Mouse (Mus musculus) gastrocnemius, adult 2 months (tissue): ENCODE measurements around the gene Galnt15. TPM values are rescaled to one million over a fixed set of nuclear protein-coding genes. Genes with fewer than 3 reads are reported as not detected.

Source experiments
- DNase-seq: peaks from one replicate; pipeline ENCODE4 v3.0.0; 2022
- H3K27ac ChIP-seq: fragments of 200-600 bp; 2 replicates; pipeline ENCODE4 v1.8.1; 2022; ENCODE audit warnings: mild to moderate bottlenecking
- H3K4me3 ChIP-seq: fragments of 200-600 bp; 2 replicates; pipeline ENCODE4 v1.8.1; 2022; ENCODE audit warnings: mild to moderate bottlenecking, moderate library complexity
- CTCF ChIP-seq: fragments of 200-600 bp; IDR thresholded peaks from 2 replicates; pipeline ENCODE4 v1.8.1; 2022; ENCODE audit warnings: antibody characterized with exemption, mild to moderate bottlenecking, moderate library complexity
- intact Hi-C: fragments of 180-260 bp; cut with DNase I; formaldehyde crosslinking; loops from one replicate; pipeline ENCODE4 v1.15.1; 2025
- total RNA-seq, 2 experiments: library from RNA; stranded (reverse); gene quantifications; 2 replicates each; pipeline ENCODE4 v1.2.3; 2021

The Galnt15 gene
- total RNA-seq, 2 experiments from 2014 or later: 3.8 to 10.4 TPM

GRCm38 (mm10) chr14:32098951-32099350 lies 70.2 kb downstream of the Galnt15 start:
- Histone ChIP-seq H3K27ac (no peak overlapping the region), H3K4me3 (no peak overlapping the region)
- intact Hi-C loops: no loop called here
- no peak for TF ChIP-seq CTCF
- no peak for DNase-seq

- H3K27ac ChIP-seq: no peak overlapping the region
- no peak for TF ChIP-seq CTCF
- H3K4me3 ChIP-seq: no peak overlapping the region
- intact Hi-C loops: no loop called here
- no peak for DNase-seq
These were observed 74.8 kb downstream of the Galnt15 start for GRCm38 (mm10) chr14:32103556-32103955.

GRCm38 (mm10) chr14:32105663-32106062 lies 76.9 kb downstream of the Galnt15 start:
- H3K27ac ChIP-seq: no peak overlapping the region
- intact Hi-C loops: no loop called here
- no peak overlapping the region for H3K4me3 ChIP-seq
- no peak for DNase-seq
- TF ChIP-seq CTCF: no peak

GRCm38 (mm10) chr14:32106911-32107310 lies 78.1 kb downstream of the Galnt15 start:
- TF ChIP-seq CTCF: no peak
- H3K27ac ChIP-seq: no peak overlapping the region
- H3K4me3 ChIP-seq: no peak overlapping the region
- DNase-seq: no peak
- intact Hi-C loops: no loop called here

Other genes starting within 250 kb of the Galnt15 start
- 10 to 100 TPM; 41.3 to 51.4 TPM for gene Ankrd28, start 198.3 kb upstream of the Galnt15 start, total RNA-seq
- 10 to 100 TPM; 17.4 to 29.0 TPM for gene Oxnad1, start 56.4 kb downstream of the Galnt15 start, total RNA-seq
- 100 to 1,000 TPM; 110 to 122 TPM for gene Dph3, start 56.7 kb downstream of the Galnt15 start, total RNA-seq
- not detected for gene Msmb, start 113.0 kb downstream of the Galnt15 start, total RNA-seq
- gene Ncoa4, start 130.9 kb downstream of the Galnt15 start, total RNA-seq: 10 to 100 TPM; 60.8 to 77.6 TPM
- 100 to 1,000 TPM; 187 to 209 TPM for gene Timm23, start 172.9 kb downstream of the Galnt15 start, total RNA-seq
- 10 to 100 TPM; 21.4 to 22.0 TPM for gene Parg, start 173.0 kb downstream of the Galnt15 start, total RNA-seq